In genomic region chr10:3881179-3881578, GRCm38 (mm10) we compare ENCODE assay signal across 25 mouse cellular contexts.
"Had no signal": no experiment of that assay in that cellular context is flagged by ENCODE, and none has a peak within 500 bp of the region (broad histone marks: within the 10 kb centered on the region; RNA-seq: fewer than 3 reads in every experiment).

No protein-coding gene starts in this region.

- H3K9ac ChIP-seq: heart, embryonic 12.5 days; hindbrain, embryonic 12.5 days; hindbrain, embryonic 14.5 days; intestine, embryonic 15.5 days; limb, embryonic 13.5 days; limb, embryonic 15.5 days; liver, embryonic 12.5 days; liver, embryonic 14.5 days had no signal

- DNase-seq: gastrocnemius, adult 2 months; gastrocnemius, postnatal 10 days; gastrocnemius, postnatal 25 days; heart, adult 18-20 months; heart, postnatal 10 days; heart, postnatal 4 days; kidney, adult 18-20 months; kidney, adult 8-10 months; kidney, postnatal 10 days; kidney, postnatal 25 days; kidney, postnatal 4 days had no signal

- H3K4me2 ChIP-seq: heart, embryonic 12.5 days; hindbrain, embryonic 12.5 days; hindbrain, embryonic 14.5 days; intestine, embryonic 15.5 days; limb, embryonic 13.5 days; limb, embryonic 15.5 days; liver, embryonic 12.5 days had no signal

- H3K36me3 ChIP-seq: heart, embryonic 10.5 days; heart, embryonic 12.5 days; hindbrain, embryonic 12.5 days; intestine, embryonic 15.5 days; limb, embryonic 15.5 days; liver, embryonic 12.5 days had no signal

- H3K4me3 ChIP-seq: gastrocnemius, adult 2 months; heart, embryonic 10.5 days; heart, embryonic 12.5 days; hindbrain, embryonic 10.5 days; hindbrain, embryonic 12.5 days; intestine, embryonic 15.5 days; left cerebral cortex, adult 2 months; limb, embryonic 13.5 days; limb, embryonic 15.5 days; liver, embryonic 12.5 days had no signal

- H3K27me3 ChIP-seq: heart, embryonic 12.5 days; hindbrain, embryonic 12.5 days; intestine, embryonic 15.5 days; limb, embryonic 13.5 days; limb, embryonic 15.5 days; liver, embryonic 12.5 days had no signal

- H3K4me1 ChIP-seq: heart, embryonic 10.5 days; hindbrain, embryonic 10.5 days; hindbrain, embryonic 12.5 days; intestine, embryonic 15.5 days; limb, embryonic 13.5 days; limb, embryonic 15.5 days; liver, embryonic 12.5 days had no signal

- H3K27ac ChIP-seq: gastrocnemius, adult 2 months; heart, embryonic 10.5 days; hindbrain, embryonic 10.5 days; hindbrain, embryonic 12.5 days; hindbrain, embryonic 14.5 days; intestine, embryonic 15.5 days; left cerebral cortex, adult 2 months; limb, embryonic 13.5 days; limb, embryonic 15.5 days; liver, embryonic 12.5 days; liver, embryonic 14.5 days had no signal

- H3K9me3 ChIP-seq: heart, embryonic 10.5 days; heart, embryonic 12.5 days; hindbrain, embryonic 10.5 days; hindbrain, embryonic 12.5 days; intestine, embryonic 15.5 days; limb, embryonic 13.5 days; limb, embryonic 15.5 days; liver, embryonic 12.5 days had no signal

- ATAC-seq: hindbrain, embryonic 16.5 days; inflammation-experienced regulatory T-cells, adult 6 months; intestine, embryonic 15.5 days; intestine, postnatal 0 days; liver, embryonic 12.5 days had no signal
